Mouse (Mus musculus) stomach, embryonic 16.5 days (tissue): ENCODE data around the gene Mapt. TPM values are rescaled to one million over a fixed set of nuclear protein-coding genes. Genes with fewer than 3 reads are reported as not detected.

Experiments
- ATAC-seq: fragments of 200-750 bp; cut with Nextera tagmentation; 2 replicates; pipeline ENCODE4 v1.8.0; 2017; ENCODE audit warnings: moderate number of reproducible peaks, moderate TSS enrichment; ENCODE audit not compliant: insufficient read depth, low FRiP score
- H3K27ac ChIP-seq: fragments of 300-500 bp; sonication (generic); 2 replicates; pipeline ENCODE4 v1.5.1; 2014; ENCODE audit warnings: low read length
- H3K27me3 ChIP-seq: fragments of 300-500 bp; sonication (generic); 2 replicates; pipeline ENCODE4 v1.6.1; 2014; ENCODE audit warnings: low read length, control low read depth, mixed read lengths; ENCODE audit not compliant: control insufficient read depth, insufficient read depth
- H3K36me3 ChIP-seq: fragments of 300-500 bp; sonication (generic); 2 replicates; pipeline ENCODE4 v1.6.1; 2014; ENCODE audit warnings: low read length; ENCODE audit not compliant: control insufficient read depth, insufficient read depth
- H3K4me1 ChIP-seq: fragments of 300-500 bp; sonication (generic); 2 replicates; pipeline ENCODE4 v1.6.1; 2014; ENCODE audit warnings: low read length, control low read depth, mixed read lengths; ENCODE audit not compliant: control insufficient read depth, insufficient read depth
- H3K4me2 ChIP-seq: fragments of 300-500 bp; sonication (generic); 2 replicates; pipeline ENCODE4 v1.6.1; 2014; ENCODE audit warnings: low read depth, low read length, mixed read lengths
- H3K4me3 ChIP-seq: fragments of 300-500 bp; sonication (generic); replicated peaks from 2 replicates; pipeline ENCODE4 v1.5.1; 2014; ENCODE audit warnings: mild to moderate bottlenecking, low read length
- H3K9ac ChIP-seq: fragments of 300-500 bp; sonication (generic); 2 replicates; pipeline ENCODE4 v1.6.1; 2014; ENCODE audit warnings: low read length
- H3K9me3 ChIP-seq: fragments of 300-500 bp; sonication (generic); replicated peaks from 2 replicates; pipeline ENCODE4 v1.6.1; 2016; ENCODE audit warnings: low read length, control low read depth; ENCODE audit not compliant: control insufficient read depth
- WGBS: fragments of 180-500 bp; shearing (Covaris S2); extraction: QIAGEN DNeasy Blood & Tissue Kit; methylation state at CpG from one replicate; pipeline ENCODE4 v1.1.7; 2014; 5-methylcytosine and 5-hydroxymethylcytosine counted together
- polyA plus RNA-seq: library from polyadenylated mRNA; unstranded; fragments of >200 nt; fragmentation: Nextera tagmentation; extraction: Ambion mirVana; gene quantifications from 2 replicates; pipeline ENCODE4 v1.2.1, GENCODE M21; 2015

Mapt gene
- polyA plus RNA-seq, 1 experiment from 2014 or later, result 13.9 TPM

DNA sequence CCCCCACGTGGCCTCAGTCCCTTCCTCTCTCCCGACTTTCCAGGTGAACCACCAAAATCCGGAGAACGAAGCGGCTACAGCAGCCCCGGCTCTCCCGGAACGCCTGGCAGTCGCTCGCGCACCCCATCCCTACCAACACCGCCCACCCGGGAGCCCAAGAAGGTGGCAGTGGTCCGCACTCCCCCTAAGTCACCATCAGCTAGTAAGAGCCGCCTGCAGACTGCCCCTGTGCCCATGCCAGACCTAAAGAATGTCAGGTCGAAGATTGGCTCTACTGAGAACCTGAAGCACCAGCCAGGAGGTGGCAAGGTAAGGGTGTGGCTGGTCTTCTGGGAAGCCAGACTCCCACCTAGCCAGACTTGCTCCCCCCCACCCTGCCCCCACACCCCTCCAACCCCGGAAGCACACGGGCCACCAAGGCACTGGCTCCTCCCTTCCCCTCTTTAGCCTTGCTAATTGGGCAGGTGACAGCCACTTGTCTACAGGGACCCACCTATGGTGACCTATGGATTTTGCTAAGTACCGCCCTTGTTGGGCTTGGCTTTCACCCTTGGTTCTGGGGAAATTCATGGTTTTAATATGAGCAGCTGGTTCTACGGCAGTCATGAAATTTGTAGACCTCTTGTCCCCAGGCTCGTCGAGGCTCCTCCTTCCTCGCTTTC, 79.2 kb downstream of the Mapt start:
- Histone ChIP-seq H3K4me2 (peak overlapping the region; percentile 51), H3K27ac (no peak overlapping the region), H3K36me3 (no peaks in the 10 kb centered on the region), H3K4me1 (no peaks in the 10 kb centered on the region), H3K27me3 (no peaks in the 10 kb centered on the region), H3K9ac (peak overlapping the region; percentile 66), H3K4me3 (peak overlapping the region; percentile 36), H3K9me3 (no peaks in the 10 kb centered on the region)
- 12% methylated on average over 23 of the region's 23 CpGs for WGBS
- ATAC-seq, result peak; percentile 80

DNA sequence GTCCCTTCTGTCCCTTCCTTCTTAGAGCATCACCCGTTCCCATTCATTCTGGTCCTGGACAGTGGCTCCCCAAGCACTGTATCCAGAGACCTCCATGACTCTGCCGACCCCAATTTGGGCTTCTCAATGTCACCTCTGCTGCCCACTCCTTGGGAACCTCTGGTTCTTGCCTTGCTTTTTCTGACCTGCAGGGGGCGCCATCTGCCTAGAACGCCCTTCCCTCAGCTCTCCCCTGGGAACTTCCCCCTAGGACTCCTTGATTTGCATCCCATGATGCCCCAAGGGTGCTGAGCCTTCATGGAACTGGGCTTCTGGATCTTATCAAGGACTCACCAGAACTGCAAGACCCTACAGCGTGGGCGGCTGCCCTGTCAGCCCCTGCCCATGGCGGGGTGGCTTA, 80.5 kb downstream of the Mapt start:
- no peaks in the 10 kb centered on the region for H3K36me3 ChIP-seq
- no peak overlapping the region for H3K27ac ChIP-seq
- no peaks in the 10 kb centered on the region for H3K9me3 ChIP-seq
- no peak for ATAC-seq
- H3K4me3 ChIP-seq, result no peak overlapping the region
- no peaks in the 10 kb centered on the region for H3K27me3 ChIP-seq
- H3K9ac ChIP-seq, result no peak overlapping the region
- H3K4me2 ChIP-seq, result no peak overlapping the region
- no peaks in the 10 kb centered on the region for H3K4me1 ChIP-seq
- WGBS, result 62% methylated on average over 7 of the region's 7 CpGs

DNA sequence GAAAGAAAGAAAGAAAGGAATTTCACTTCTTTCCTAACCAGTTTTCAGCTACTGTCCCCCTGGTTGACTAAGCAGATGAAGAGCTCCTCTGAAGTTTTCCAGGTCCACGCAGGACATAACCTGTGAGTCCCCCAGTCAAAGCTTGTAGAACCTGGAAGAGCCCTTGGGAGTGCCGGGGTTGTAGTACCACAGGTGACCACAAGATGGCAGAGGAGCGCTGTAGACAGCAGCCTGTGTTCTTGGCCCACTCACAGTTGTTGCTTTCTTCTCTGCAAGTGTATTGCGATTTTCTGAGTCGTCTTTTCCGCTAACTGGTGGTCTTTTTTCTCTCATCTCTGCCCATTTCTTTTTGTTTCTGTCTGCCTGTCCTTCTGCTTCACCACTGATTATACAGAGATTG, 84.5 kb downstream of the Mapt start:
- Histone ChIP-seq H3K9me3 (no peaks in the 10 kb centered on the region), H3K4me2 (no peak overlapping the region), H3K4me3 (no peak overlapping the region), H3K36me3 (no peaks in the 10 kb centered on the region), H3K9ac (no peak overlapping the region), H3K27me3 (no peaks in the 10 kb centered on the region; the same call in 1 of the 2 replicates), H3K27ac (no peak overlapping the region), H3K4me1 (0 out of 2 replicates have a peak, but pooled peaks cover 7% of the 10 kb centered on the region)
- no peak for ATAC-seq
- WGBS, result 3% methylated on average over 6 of the region's 6 CpGs

DNA sequence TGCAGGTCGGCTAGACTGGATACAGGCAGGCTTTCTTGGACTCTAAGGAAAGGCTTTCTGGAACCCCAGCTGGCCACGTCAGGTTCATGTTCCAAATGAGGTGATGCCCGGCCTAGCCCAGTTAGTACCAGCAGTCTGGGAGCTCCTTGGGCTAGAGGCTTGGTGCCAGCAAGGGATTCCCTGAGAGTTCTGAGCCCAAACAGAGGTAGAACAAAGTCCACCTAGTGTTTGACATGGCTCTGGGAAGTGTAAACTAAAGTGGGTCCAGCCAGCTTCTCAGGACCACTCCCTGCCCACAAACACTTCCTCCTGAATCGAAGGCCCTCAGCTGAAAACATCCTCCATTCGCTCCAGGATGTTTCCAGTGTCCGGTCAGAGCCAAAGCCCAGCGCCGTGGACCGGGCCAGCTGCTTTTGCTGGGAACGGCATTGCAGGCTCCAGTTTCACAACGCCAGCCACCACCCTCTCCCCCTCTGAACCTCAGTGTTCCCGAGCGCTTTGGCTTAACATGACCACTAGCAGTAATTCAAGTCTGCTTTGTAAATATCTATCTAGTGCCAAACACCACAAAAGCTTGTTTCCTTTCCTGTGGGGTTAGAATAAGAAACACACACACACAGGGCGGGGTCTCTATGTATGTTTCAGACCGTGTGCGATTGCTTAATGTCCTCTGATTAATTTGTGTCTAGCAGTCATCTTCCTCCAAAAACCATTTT, 85.7 kb downstream of the Mapt start:
- Histone ChIP-seq H3K4me2 (peak overlapping the region; percentile 9; the same call in 1 of the 2 replicates), H3K4me1 (0 out of 2 replicates have a peak, but pooled peaks cover 7% of the 10 kb centered on the region), H3K4me3 (no peak overlapping the region), H3K27me3 (no peaks in the 10 kb centered on the region; the same call in 1 of the 2 replicates), H3K27ac (peak overlapping the region; percentile 63; the same call in 1 of the 2 replicates), H3K9me3 (no peaks in the 10 kb centered on the region), H3K36me3 (no peaks in the 10 kb centered on the region), H3K9ac (no peak overlapping the region)
- ATAC-seq, result 0 out of 2 replicates have a peak, but pooled peaks have one; percentile 50
- WGBS, result 58% methylated on average over 16 of the region's 16 CpGs

DNA sequence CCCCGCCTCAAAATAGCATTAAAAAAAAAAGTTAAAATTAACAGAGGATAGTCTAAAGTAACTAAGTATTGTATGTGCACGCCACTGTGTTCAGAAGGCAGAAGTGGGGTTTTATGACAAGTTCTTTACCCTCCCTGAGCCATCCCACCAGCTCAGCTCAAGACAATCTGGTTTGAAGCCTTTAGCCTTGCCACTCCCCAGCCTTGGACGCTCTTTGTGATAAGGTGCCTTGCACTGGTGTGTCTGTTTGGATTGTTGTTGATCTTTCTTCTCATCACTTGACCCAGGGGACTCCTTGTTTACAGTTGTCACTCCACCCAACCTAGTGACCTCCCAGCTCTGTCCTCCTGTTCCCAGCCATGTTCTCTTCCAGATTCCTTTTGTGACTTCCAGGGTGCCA, 86.4 kb downstream of the Mapt start:
- no peaks in the 10 kb centered on the region for H3K36me3 ChIP-seq
- H3K4me1 ChIP-seq, result 0 out of 2 replicates have a peak, but pooled peaks cover 7% of the 10 kb centered on the region
- no peak overlapping the region for H3K9ac ChIP-seq
- no peak overlapping the region for H3K4me3 ChIP-seq
- ATAC-seq, result no peak
- H3K27ac ChIP-seq, result no peak overlapping the region
- H3K9me3 ChIP-seq, result no peaks in the 10 kb centered on the region
- 59% methylated on average over 3 of the region's 3 CpGs for WGBS
- H3K27me3 ChIP-seq, result no peaks in the 10 kb centered on the region; the same call in 1 of the 2 replicates
- no peak overlapping the region for H3K4me2 ChIP-seq

DNA sequence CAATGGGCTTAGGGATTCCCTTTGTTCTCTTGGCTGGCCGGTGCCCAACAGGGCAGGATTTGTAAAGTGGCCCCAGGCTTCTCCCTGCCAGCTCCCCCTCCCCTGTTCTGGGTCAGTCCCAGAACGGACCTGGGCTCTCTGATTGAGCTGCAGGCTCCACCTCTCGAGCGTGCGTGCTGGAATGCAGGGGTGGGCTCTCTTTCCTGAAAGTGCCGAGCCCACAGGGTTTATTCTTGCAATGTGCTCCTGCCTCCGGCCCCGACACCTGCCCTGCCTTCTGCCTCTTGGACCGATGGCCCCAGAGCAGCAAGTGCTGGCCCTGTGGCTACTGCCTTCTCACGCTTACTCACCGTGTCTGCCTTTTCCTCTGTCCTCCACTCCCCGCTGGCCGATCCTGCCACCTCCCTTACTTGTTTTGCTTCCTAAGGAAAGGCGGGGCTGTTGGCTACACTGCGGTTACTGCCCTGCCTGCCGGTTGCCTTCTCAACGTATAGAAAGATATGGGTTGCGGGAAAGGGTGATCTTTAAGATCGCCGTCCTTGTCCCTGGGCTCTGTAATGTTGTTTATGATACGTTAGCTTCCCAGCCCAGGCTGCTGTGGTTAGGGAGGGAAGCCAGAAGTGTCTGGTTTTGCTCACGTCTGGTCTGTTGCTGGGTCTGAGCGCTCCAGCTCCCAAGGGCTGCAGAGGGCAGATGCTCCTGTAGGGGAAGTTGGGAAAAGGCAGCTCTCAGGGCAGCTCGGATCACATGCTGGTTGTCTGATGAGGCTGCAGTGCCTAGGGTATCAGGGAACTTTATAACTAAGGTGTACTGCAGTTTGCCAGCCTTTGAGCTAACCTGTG, 88.0 kb downstream of the Mapt start:
- H3K36me3 ChIP-seq, result no peaks in the 10 kb centered on the region
- peak overlapping the region; percentile 63 for H3K9ac ChIP-seq
- peak overlapping the region; percentile 43 for H3K27ac ChIP-seq
- 2% methylated on average over 24 of the region's 24 CpGs for WGBS
- peak; percentile 51 for ATAC-seq
- 0 out of 2 replicates have a peak, but pooled peaks cover 7% of the 10 kb centered on the region for H3K4me1 ChIP-seq
- H3K4me3 ChIP-seq, result peak overlapping the region; percentile 49
- H3K27me3 ChIP-seq, result no peaks in the 10 kb centered on the region; the same call in 1 of the 2 replicates
- peak overlapping the region; percentile 77 for H3K4me2 ChIP-seq
- H3K9me3 ChIP-seq, result no peaks in the 10 kb centered on the region

DNA sequence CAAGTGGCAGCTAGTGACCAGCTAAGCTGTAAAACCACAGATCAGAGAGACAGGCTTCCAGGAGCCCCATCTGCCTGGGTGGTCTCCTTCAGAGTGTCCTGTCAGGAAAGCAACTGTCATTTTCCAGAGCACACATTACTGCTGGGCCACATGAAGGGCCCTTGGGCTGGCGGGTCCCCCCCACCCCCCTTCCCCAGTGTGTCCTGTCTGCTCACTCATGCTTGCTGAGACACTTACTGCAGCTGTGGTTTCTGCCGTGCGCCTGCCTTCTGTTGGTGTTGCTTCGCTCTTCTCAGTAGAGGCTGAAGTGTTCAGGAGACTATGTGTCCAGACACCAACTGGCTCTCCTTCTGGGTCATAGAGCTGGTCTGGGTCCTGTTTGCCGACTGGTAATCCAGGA, 89.3 kb downstream of the Mapt start:
- no peak for ATAC-seq
- no peak overlapping the region for H3K4me2 ChIP-seq
- no peaks in the 10 kb centered on the region for H3K36me3 ChIP-seq
- H3K4me1 ChIP-seq, result 0 out of 2 replicates have a peak, but pooled peaks cover 7% of the 10 kb centered on the region
- no peak overlapping the region for H3K4me3 ChIP-seq
- no peaks in the 10 kb centered on the region for H3K9me3 ChIP-seq
- WGBS, result 39% methylated on average over 5 of the region's 5 CpGs
- H3K27me3 ChIP-seq, result no peaks in the 10 kb centered on the region; the same call in 1 of the 2 replicates
- no peak overlapping the region for H3K27ac ChIP-seq
- H3K9ac ChIP-seq, result no peak overlapping the region; the same call in 1 of the 2 replicates

DNA sequence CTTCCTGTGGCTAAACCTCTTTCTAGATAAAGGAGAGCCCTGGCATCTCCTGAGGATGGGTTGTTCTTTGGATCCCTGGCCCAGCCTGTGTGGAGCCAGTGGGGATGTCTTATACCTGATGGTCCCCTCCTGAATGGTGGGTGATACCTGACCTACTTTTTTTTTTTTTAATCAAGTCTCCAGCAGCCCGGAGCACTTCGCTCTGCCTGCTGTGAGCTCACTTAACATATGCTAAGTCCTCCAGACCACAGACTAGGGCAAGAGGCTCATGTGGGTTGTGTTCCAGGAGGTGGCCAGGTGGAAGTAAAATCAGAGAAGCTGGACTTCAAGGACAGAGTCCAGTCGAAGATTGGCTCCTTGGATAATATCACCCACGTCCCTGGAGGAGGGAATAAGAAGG, 91.0 kb downstream of the Mapt start:
- no peaks in the 10 kb centered on the region for H3K9me3 ChIP-seq
- no peaks in the 10 kb centered on the region for H3K36me3 ChIP-seq
- 0 out of 2 replicates have a peak, but pooled peaks cover 7% of the 10 kb centered on the region for H3K4me1 ChIP-seq
- H3K9ac ChIP-seq, result no peak overlapping the region
- no peak overlapping the region for H3K4me3 ChIP-seq
- no peak overlapping the region for H3K4me2 ChIP-seq
- no peak for ATAC-seq
- 43% methylated on average over 4 of the region's 4 CpGs for WGBS
- H3K27me3 ChIP-seq, result no peaks in the 10 kb centered on the region; the same call in 1 of the 2 replicates
- H3K27ac ChIP-seq, result no peak overlapping the region
